Mouse (Mus musculus): Measurements from ENCODE around the gene Wwp2.

Wwp2 gene

DNA sequence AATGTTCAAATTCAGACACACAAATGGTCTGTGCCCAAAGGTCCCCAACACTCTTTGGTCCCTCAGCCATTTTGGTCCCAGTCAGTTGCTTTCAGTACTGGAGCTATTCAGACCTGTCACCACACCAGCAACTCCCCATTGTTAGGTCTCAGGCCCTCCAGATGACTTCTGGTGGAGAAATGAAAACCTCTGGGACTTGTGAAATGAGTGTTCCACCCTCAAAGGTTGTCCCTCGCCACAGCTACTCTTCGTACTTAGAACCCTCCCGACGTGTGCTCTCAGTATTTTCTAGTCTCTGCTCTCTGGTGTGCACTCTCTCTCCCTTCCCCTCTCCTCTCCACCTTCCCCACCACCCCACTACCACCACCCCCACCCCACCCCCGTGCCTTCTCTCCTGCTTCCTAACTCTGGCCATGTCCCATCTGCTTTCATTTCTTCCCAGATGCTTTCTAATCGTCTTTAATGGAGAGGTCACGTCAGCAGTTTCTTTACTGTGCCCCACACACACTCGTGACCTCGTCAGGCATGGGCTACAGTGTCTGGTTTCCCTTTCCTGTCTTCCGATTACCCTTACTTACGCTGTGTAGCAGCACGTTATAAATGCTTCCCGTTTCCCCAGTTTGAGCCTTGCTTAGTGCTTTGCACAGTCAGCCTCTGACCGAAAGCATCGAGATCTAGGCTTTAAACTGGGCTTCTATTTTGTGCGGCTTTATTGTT lies 124.8 kb downstream of the Wwp2 start:
- no peak for DNase-seq (ENCODE audit: low spot score)

- no peak for DNase-seq (ENCODE audit: low spot score)
These were observed 126.0 kb downstream of the Wwp2 start for GRCm38 (mm10) chr8:107562164-107562563.

- DNase-seq (ENCODE audit: low spot score) = no peak
These were observed 134.9 kb downstream of the Wwp2 start for GRCm38 (mm10) chr8:107571046-107571445.

- DNase-seq (ENCODE audit: low spot score) = no peak
These were observed 135.4 kb downstream of the Wwp2 start for GRCm38 (mm10) chr8:107571486-107572135.

- DNase-seq (ENCODE audit: low spot score) = peak; percentile 69
These were observed 136.3 kb downstream of the Wwp2 start for GRCm38 (mm10) chr8:107572497-107572896.

DNA sequence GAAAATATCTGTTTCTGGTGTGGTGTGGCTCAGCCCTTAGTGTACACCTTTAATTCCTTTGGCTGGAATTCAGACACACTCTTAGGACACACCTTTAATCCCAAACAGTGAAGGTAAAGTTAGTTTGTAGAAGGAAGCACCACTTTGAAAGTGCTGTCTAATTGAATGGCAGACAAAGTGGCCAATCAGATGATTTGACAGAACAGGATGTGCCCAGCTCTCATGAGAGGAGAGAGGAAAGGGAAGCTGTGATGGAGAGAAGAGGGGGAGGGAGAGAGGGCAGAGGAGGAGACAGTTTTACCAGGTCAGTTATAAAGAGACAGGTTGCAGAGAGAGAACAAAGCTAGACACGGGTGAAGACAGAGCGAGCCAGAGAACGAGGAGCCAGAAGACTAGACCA lies 138.6 kb downstream of the Wwp2 start:
- no peak for DNase-seq (ENCODE audit: low spot score)

DNA sequence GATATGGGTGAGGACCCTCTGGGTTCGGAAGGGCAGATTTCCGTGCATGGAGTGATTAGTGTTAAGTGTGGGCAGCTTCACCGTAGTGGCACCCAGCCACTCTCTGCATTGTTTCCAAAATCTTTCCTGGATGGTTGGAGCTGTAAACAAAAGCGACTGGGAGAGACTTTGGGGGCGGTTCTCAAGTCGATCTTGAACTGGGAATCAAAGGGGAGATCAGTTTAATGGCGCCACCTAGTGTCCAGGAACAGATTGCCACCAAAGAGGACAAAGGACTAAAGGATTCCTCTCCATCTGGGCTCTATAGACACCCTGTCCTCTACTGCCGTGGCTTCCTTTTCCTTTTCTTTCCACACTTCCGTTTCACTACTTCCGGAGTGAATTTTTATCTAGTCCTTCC lies 140.5 kb downstream of the Wwp2 start:
- peak; percentile 71 for DNase-seq (ENCODE audit: low spot score)

DNA sequence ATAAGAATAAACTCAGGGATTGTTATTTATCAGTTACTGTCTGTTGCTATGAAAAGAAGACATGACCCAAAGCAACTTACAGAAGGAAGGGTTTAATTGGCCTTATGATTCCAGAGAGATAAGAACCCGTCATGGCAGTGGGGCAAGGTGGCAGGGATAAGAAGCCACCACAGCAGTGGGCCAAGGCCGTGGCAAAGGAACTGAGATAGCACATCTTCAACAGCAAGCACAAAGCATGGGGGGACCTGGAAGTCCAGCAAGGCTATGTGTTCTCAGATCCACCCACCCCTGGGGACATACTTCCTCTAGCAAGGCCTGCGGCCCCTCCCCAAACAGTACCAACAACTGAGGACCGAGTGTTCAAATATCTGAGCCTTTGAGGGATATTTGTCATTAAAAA lies 141.5 kb downstream of the Wwp2 start:
- DNase-seq (ENCODE audit: low spot score) = no peak

DNA sequence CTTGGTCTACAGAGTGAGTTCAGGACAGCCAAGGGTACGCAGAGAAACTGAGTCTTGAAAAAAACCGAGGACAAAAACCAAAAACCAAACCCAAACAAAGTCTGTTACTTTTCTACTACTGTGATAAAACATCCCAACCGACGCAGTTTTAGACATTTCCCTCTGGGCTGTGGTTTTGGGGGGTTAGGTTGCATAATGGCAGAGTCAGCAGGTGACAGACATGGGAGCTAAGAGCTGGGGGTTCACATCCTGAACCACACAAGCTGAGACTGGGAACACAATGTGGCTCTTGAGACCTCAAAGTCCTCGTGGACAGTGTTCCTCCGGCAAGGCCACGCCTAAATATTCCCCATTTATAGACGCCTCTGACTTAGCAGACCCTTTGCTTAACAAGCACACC lies 142.0 kb downstream of the Wwp2 start:
- no peak for DNase-seq (ENCODE audit: low spot score)

- no peak for DNase-seq (ENCODE audit: low spot score)
These were observed 142.4 kb downstream of the Wwp2 start for GRCm38 (mm10) chr8:107578541-107578940.

GRCm38 (mm10) chr8:107580879-107581278 lies 144.7 kb downstream of the Wwp2 start:
- no peak for DNase-seq (ENCODE audit: low spot score)

GRCm38 (mm10) chr8:107581536-107581935 lies 145.4 kb downstream of the Wwp2 start:
- no peak for DNase-seq (ENCODE audit: low spot score)

GRCm38 (mm10) chr8:107582136-107582535 lies 146.0 kb downstream of the Wwp2 start:
- DNase-seq (ENCODE audit: low spot score) = no peak

GRCm38 (mm10) chr8:107587429-107587994 lies 151.3 kb downstream of the Wwp2 start:
- peak; percentile 13 for DNase-seq (ENCODE audit: low spot score)

DNA sequence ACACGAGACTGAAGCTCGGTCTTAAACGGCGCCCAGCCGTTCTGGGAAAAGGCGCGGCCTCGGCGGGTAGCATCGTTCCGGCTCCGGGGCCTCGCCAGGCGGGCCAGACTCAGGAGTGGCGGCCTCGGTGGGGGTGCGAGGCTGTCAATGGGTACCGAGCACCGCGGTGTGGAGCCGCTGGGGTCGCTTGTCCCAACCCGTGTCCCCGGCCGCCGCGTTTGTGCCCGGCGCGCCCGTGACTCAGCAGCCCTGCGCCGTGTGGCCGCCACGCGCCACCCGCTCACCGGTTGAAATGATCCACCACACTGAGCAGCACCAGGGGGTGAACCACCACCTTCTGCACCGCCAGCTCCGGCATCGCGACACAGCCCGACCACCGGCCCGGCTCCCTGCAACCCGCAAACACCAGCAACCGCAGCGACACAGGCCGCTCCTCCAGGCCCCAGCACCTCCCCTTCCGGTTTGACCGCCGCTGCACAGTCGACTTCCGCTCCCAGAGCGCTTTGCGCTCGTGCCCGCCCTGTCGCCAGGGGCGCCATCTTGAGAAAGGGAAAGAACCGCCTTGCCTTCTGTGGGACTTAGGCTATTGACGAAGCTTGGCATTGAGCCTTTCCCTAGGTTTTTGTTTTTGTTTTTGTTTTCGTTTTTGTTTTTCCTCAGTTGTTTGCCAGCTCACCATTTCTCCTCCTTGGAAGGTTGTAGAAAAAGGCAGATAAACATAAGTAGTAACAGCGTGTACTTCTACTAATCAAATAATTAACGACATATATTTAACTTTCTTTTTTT lies 152.0 kb downstream of the Wwp2 start, which contains the start of gene Psmd7:
Gene Psmd7 (minus strand): TSS at position 470 of the 786 bp plus-strand sequence.
- peak; percentile 93 for DNase-seq (ENCODE audit: low spot score)

GRCm38 (mm10) chr8:107593967-107594729 lies 158.0 kb downstream of the Wwp2 start:
- DNase-seq (ENCODE audit: low spot score) = no peak

- no peak for DNase-seq (ENCODE audit: low spot score)
These were observed 158.7 kb downstream of the Wwp2 start for GRCm38 (mm10) chr8:107594817-107595216.

DNA sequence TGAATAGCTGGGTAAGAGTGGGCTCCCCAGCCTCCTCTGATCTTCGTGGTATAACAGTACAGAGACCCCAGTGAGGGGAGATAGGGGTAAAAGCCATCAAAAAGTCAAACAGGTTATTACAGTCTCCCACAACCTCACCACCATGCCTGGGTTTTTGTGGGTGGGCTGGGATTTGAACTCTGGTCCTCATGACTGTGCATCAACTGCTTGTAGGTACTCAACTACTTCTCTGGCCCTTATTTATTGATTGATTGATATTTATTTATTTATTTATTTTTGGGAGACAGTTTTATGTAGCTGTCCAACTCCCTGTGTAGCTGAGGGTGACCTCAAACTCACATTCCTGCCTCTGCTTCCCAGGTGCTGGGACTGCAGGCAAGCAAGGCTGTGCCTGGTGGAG lies 161.6 kb downstream of the Wwp2 start:
- DNase-seq (ENCODE audit: low spot score) = no peak

DNA sequence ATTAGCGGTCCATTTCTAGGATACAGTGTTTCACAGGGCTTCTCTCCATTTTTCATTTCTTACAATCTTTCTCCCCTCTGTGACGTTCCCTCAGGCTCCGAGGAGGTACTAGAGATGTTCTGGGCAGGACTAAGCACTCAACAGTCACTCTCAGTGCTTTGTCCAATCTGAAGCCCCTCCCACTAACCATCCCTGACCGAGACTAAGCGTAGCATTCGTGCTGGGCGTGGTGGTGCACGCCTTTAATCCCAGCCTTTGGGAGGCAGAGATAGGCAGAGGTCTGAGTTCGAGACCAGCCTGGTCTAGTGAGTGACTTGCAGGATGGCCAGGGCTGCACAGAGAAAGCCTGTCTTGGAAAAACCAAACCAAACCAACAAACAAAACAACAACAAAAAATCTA lies 163.5 kb downstream of the Wwp2 start:
- no peak for DNase-seq (ENCODE audit: low spot score)

- peak; percentile 25 for DNase-seq (ENCODE audit: low spot score)
These were observed 166.9 kb downstream of the Wwp2 start for GRCm38 (mm10) chr8:107603026-107603425.

Data from ovary, postnatal 36 days (tissue).